In genomic region chr17:56708692-56709091, GRCm38 (mm10) we compare ENCODE assay signal across 17 mouse cellular contexts. TPM values are rescaled to one million over a fixed set of nuclear protein-coding genes. Genes with fewer than 3 reads are reported as not detected.
"Had no signal": no experiment of that assay in that cellular context is flagged by ENCODE, and none has a peak within 500 bp of the region (broad histone marks: within the 10 kb centered on the region; RNA-seq: fewer than 3 reads in every experiment).

No protein-coding gene starts in this region.

- H3K27ac ChIP-seq: kidney, embryonic 15.5 days; limb, embryonic 12.5 days; liver, embryonic 13.5 days; lung, embryonic 15.5 days; macrophage had no signal

- H3K4me1 ChIP-seq: kidney, embryonic 15.5 days; limb, embryonic 12.5 days; lung, embryonic 15.5 days had no signal

- H3K4me2 ChIP-seq: kidney, embryonic 15.5 days; limb, embryonic 12.5 days; liver, embryonic 13.5 days; lung, embryonic 15.5 days; midbrain, embryonic 11.5 days had no signal

- H3K9me3 ChIP-seq: kidney, embryonic 15.5 days; limb, embryonic 12.5 days; liver, embryonic 13.5 days; lung, embryonic 15.5 days; megakaryocyte, embryonic 14.5 days had no signal

- H3K27me3 ChIP-seq: kidney, embryonic 15.5 days; limb, embryonic 12.5 days; liver, embryonic 13.5 days; lung, embryonic 15.5 days; megakaryocyte, embryonic 14.5 days had no signal

- DNase-seq: kidney, postnatal 14 days; liver; liver, embryonic 13.5 days; liver, postnatal 0 days; lung, postnatal 14 days; retina, postnatal 1 day; right cerebral cortex, postnatal 4 days; spleen, adult 18-20 months; thymus, adult 18-20 months; thymus, postnatal 14 days had no signal

- ATAC-seq: liver, postnatal 0 days; midbrain, embryonic 16.5 days had no signal

- H3K9ac ChIP-seq: kidney, embryonic 15.5 days; limb, embryonic 12.5 days; liver, embryonic 13.5 days; liver, postnatal 0 days; lung, embryonic 15.5 days had no signal

- H3K4me3 ChIP-seq: kidney, embryonic 15.5 days; limb, embryonic 12.5 days; liver, embryonic 13.5 days; lung, embryonic 15.5 days; megakaryocyte, embryonic 14.5 days had no signal

RNA-seq across cellular contexts. Expression of gene Nrtn, which starts 48.6 kb away (rescaled TPM):
- polyA plus RNA-seq: macrophage had no signal
